Mouse (Mus musculus): ENCODE measurements around the gene BC017158. TPM values are rescaled to one million over a fixed set of nuclear protein-coding genes. Genes with fewer than 3 reads are reported as not detected.

BC017158 gene
- polyA plus RNA-seq, 1 experiment = 54.1 TPM

GRCm38 (mm10) chr7:128309776-128310175 is 11.8 kb upstream of the BC017158 start:
- no peak for DNase-seq
- H3K4me1 ChIP-seq (replicated peaks; ENCODE audit: control insufficient read depth, insufficient read depth, low read length) = no peaks in the 10 kb centered on the region
- TF ChIP-seq CTCF (IDR thresholded peaks at IDR 0.05; ENCODE audit: borderline replicate concordance, control insufficient read depth, extremely low read depth, insufficient read depth, low read length, poor library complexity) (no peak), POLR2A (IDR thresholded peaks at IDR 0.05; ENCODE audit: control insufficient read depth, extremely low read depth, insufficient read depth, low read length, poor library complexity) (no peak)
- no peaks in the 10 kb centered on the region for H3K27me3 ChIP-seq (ENCODE audit: control insufficient read depth, insufficient read depth, low read length)
- H3K27ac ChIP-seq (ENCODE audit: control insufficient read depth, insufficient read depth, low read length) = no peak overlapping the region
- WGBS = 62% methylated on average over 1 of the region's 1 CpGs
- no peaks in the 10 kb centered on the region for H3K36me3 ChIP-seq (ENCODE audit: control insufficient read depth, insufficient read depth, low read length)
- H3K4me3 ChIP-seq (ENCODE audit: control insufficient read depth, insufficient read depth, low read length) = no peak overlapping the region

- Histone ChIP-seq H3K36me3 (ENCODE audit: control insufficient read depth, insufficient read depth, low read length) (no peaks in the 10 kb centered on the region), H3K4me3 (ENCODE audit: control insufficient read depth, insufficient read depth, low read length) (no peak overlapping the region), H3K27me3 (ENCODE audit: control insufficient read depth, insufficient read depth, low read length) (no peaks in the 10 kb centered on the region), H3K27ac (ENCODE audit: control insufficient read depth, insufficient read depth, low read length) (no peak overlapping the region), H3K4me1 (replicated peaks; ENCODE audit: control insufficient read depth, insufficient read depth, low read length) (no peaks in the 10 kb centered on the region)
- DNase-seq = no peak
- no peak for TF ChIP-seq CTCF (IDR thresholded peaks at IDR 0.05; ENCODE audit: borderline replicate concordance, control insufficient read depth, extremely low read depth, insufficient read depth, low read length, poor library complexity)
- TF ChIP-seq POLR2A (IDR thresholded peaks at IDR 0.05; ENCODE audit: control insufficient read depth, extremely low read depth, insufficient read depth, low read length, poor library complexity) = no peak
- 91% methylated on average over 3 of the region's 3 CpGs for WGBS
Observed at GRCm38 (mm10) chr7:128309216-128309615, 11.2 kb upstream of the BC017158 start.

- Histone ChIP-seq H3K4me3 (ENCODE audit: control insufficient read depth, insufficient read depth, low read length) (no peak overlapping the region), H3K27me3 (ENCODE audit: control insufficient read depth, insufficient read depth, low read length) (no peaks in the 10 kb centered on the region), H3K4me1 (replicated peaks; ENCODE audit: control insufficient read depth, insufficient read depth, low read length) (no peaks in the 10 kb centered on the region), H3K36me3 (ENCODE audit: control insufficient read depth, insufficient read depth, low read length) (no peaks in the 10 kb centered on the region), H3K27ac (ENCODE audit: control insufficient read depth, insufficient read depth, low read length) (no peak overlapping the region)
- TF ChIP-seq POLR2A (IDR thresholded peaks at IDR 0.05; ENCODE audit: control insufficient read depth, extremely low read depth, insufficient read depth, low read length, poor library complexity) (no peak), CTCF (IDR thresholded peaks at IDR 0.05; ENCODE audit: borderline replicate concordance, control insufficient read depth, extremely low read depth, insufficient read depth, low read length, poor library complexity) (no peak)
- DNase-seq = no peak
Observed at GRCm38 (mm10) chr7:128307851-128308250, 9.9 kb upstream of the BC017158 start.

DNA sequence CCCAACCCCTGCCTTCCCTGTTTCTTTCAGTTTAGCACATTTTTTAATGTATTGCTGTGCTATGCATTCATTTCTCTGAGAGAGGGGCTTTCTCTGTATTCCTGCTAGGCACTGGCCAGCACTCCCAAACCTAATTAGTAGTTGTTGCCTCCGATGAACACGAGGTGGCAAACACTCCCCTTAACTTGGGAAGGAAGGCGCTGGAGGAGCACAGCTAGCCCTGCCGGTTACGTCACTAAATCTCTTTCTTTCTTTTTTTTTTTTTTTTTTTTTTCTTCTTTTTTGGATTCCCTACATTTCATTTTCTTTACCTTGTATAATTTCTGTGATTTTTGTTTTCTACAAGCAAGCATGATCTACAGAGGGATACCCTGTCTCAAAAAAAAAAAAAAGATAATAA is 6.9 kb upstream of the BC017158 start:
- no peaks in the 10 kb centered on the region for H3K36me3 ChIP-seq (ENCODE audit: control insufficient read depth, insufficient read depth, low read length)

DNA sequence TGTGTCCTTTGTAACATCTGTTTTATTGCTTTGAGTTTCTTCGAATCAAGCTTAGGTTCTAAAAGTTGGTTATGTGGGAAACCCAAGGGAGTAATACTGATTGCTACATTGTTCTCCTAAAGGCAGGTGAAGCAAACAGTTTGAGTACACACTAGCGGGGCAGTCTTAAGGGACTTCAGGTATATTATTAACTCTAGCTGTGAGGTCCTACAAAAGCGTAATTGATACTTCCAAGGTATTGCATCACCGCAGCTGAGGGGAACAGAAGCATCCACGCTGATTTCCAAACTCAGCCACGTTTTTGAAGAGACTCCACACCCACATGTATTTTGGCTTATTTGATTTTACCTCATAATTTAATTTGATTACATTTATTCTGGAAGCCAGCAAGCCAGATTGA is 6.2 kb upstream of the BC017158 start:
- H3K27me3 ChIP-seq (ENCODE audit: control insufficient read depth, insufficient read depth, low read length) = no peaks in the 10 kb centered on the region
- H3K36me3 ChIP-seq (ENCODE audit: control insufficient read depth, insufficient read depth, low read length) = no peaks in the 10 kb centered on the region
- WGBS = 90% methylated on average over 6 of the region's 6 CpGs
- no peak for TF ChIP-seq CTCF (IDR thresholded peaks at IDR 0.05; ENCODE audit: borderline replicate concordance, control insufficient read depth, extremely low read depth, insufficient read depth, low read length, poor library complexity)
- no peak for TF ChIP-seq POLR2A (IDR thresholded peaks at IDR 0.05; ENCODE audit: control insufficient read depth, extremely low read depth, insufficient read depth, low read length, poor library complexity)
- H3K4me3 ChIP-seq (ENCODE audit: control insufficient read depth, insufficient read depth, low read length) = no peak overlapping the region
- H3K4me1 ChIP-seq (replicated peaks; ENCODE audit: control insufficient read depth, insufficient read depth, low read length) = no peaks in the 10 kb centered on the region
- no peak overlapping the region for H3K27ac ChIP-seq (ENCODE audit: control insufficient read depth, insufficient read depth, low read length)
- DNase-seq = no peak

More for the DNA sequence above, 6.9 kb upstream of the BC017158 start:
- Histone ChIP-seq H3K4me1 (replicated peaks; ENCODE audit: control insufficient read depth, insufficient read depth, low read length) (no peaks in the 10 kb centered on the region), H3K27me3 (ENCODE audit: control insufficient read depth, insufficient read depth, low read length) (no peaks in the 10 kb centered on the region), H3K27ac (ENCODE audit: control insufficient read depth, insufficient read depth, low read length) (no peak overlapping the region), H3K4me3 (ENCODE audit: control insufficient read depth, insufficient read depth, low read length) (no peak overlapping the region)
- TF ChIP-seq CTCF (IDR thresholded peaks at IDR 0.05; ENCODE audit: borderline replicate concordance, control insufficient read depth, extremely low read depth, insufficient read depth, low read length, poor library complexity) = no peak
- no peak for TF ChIP-seq POLR2A (IDR thresholded peaks at IDR 0.05; ENCODE audit: control insufficient read depth, extremely low read depth, insufficient read depth, low read length, poor library complexity)
- 12% methylated on average over 5 of the region's 5 CpGs for WGBS
- DNase-seq = no peak

DNA sequence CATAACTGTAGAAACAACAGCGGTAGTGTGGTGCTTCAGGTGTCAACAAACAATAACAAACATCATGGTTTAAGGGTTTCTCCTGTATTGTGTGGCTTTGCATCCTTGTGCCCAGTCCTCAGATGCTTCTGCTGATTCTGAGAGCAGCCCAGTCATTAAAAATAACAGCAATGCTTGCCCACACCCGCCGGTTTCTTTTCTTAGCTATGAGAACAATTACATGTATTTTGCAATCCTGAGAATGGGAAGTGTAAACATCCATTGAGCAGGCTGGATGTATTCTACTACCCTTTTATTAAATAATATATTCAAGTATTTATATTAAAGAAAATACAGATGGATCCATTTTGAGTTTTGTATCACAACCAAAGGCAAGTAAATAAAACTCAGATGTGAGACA is 4.2 kb upstream of the BC017158 start:
- H3K27me3 ChIP-seq (ENCODE audit: control insufficient read depth, insufficient read depth, low read length) = no peaks in the 10 kb centered on the region
- DNase-seq = no peak
- H3K4me3 ChIP-seq (ENCODE audit: control insufficient read depth, insufficient read depth, low read length) = no peak overlapping the region
- 78% methylated on average over 3 of the region's 3 CpGs for WGBS
- H3K27ac ChIP-seq (ENCODE audit: control insufficient read depth, insufficient read depth, low read length) = no peak overlapping the region
- H3K36me3 ChIP-seq (ENCODE audit: control insufficient read depth, insufficient read depth, low read length) = no peaks in the 10 kb centered on the region
- TF ChIP-seq CTCF (IDR thresholded peaks at IDR 0.05; ENCODE audit: borderline replicate concordance, control insufficient read depth, extremely low read depth, insufficient read depth, low read length, poor library complexity) (no peak), POLR2A (IDR thresholded peaks at IDR 0.05; ENCODE audit: control insufficient read depth, extremely low read depth, insufficient read depth, low read length, poor library complexity) (no peak)
- H3K4me1 ChIP-seq (replicated peaks; ENCODE audit: control insufficient read depth, insufficient read depth, low read length) = peaks cover 4% of the 10 kb centered on the region

DNA sequence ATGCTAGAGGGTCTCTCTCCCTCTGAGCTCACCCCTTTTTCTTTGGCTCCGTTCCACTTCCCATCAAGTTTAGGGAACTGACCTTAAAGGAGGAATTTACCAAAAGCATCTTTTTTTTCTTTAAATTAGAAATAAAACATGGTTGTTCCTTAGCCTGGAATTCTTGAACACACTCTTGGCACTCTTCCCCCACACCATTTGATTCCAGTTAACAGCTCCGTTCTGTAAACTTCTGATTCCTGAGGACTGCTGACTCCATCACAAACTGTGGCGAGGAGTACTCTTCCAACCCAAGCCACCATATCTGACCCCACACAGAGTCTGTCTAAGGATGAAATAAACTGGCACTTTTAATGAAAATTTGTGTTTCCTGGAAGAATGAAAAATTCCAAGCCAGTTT is 3.0 kb upstream of the BC017158 start:
- no peaks in the 10 kb centered on the region for H3K36me3 ChIP-seq (ENCODE audit: control insufficient read depth, insufficient read depth, low read length)
- 85% methylated on average over 3 of the region's 3 CpGs for WGBS
- peaks cover 6% of the 10 kb centered on the region for H3K4me1 ChIP-seq (replicated peaks; ENCODE audit: control insufficient read depth, insufficient read depth, low read length)
- DNase-seq = no peak
- no peaks in the 10 kb centered on the region for H3K27me3 ChIP-seq (ENCODE audit: control insufficient read depth, insufficient read depth, low read length)
- no peak for TF ChIP-seq POLR2A (IDR thresholded peaks at IDR 0.05; ENCODE audit: control insufficient read depth, extremely low read depth, insufficient read depth, low read length, poor library complexity)
- TF ChIP-seq CTCF (IDR thresholded peaks at IDR 0.05; ENCODE audit: borderline replicate concordance, control insufficient read depth, extremely low read depth, insufficient read depth, low read length, poor library complexity) = no peak
- no peak overlapping the region for H3K4me3 ChIP-seq (ENCODE audit: control insufficient read depth, insufficient read depth, low read length)
- H3K27ac ChIP-seq (ENCODE audit: control insufficient read depth, insufficient read depth, low read length) = no peak overlapping the region
